Mouse (Mus musculus) forebrain, embryonic 15.5 days (tissue): ENCODE measurements at regions not wholly inside any gene's neighbourhood (a gene's known extent, or its start where the extent isn't known, plus 50 kb on each side); places are given as distances from the start of the nearest gene placed in this dataset.

ENCODE experiments used
- ATAC-seq: fragments of 200-750 bp; cut with Nextera tagmentation; replicated peaks from 2 replicates; pipeline ENCODE4 v1.8.0; 2017; ENCODE audit warnings: mild to moderate bottlenecking, moderate TSS enrichment, moderate library complexity
- H3K27ac ChIP-seq: fragments of 300-500 bp; sonication (generic); replicated peaks from 2 replicates; pipeline ENCODE4 v1.5.1; 2015; ENCODE audit warnings: mild to moderate bottlenecking, inconsistent platforms
- H3K27me3 ChIP-seq: fragments of 300-500 bp; sonication (generic); 2 replicates; pipeline ENCODE4 v1.6.1; 2015; ENCODE audit warnings: inconsistent platforms
- H3K36me3 ChIP-seq: fragments of 300-500 bp; sonication (generic); 2 replicates; pipeline ENCODE4 v1.6.1; 2015; ENCODE audit warnings: mild to moderate bottlenecking, inconsistent platforms
- H3K4me1 ChIP-seq: fragments of 300-500 bp; sonication (generic); 2 replicates; pipeline ENCODE4 v1.6.1; 2015; ENCODE audit warnings: inconsistent platforms
- H3K4me2 ChIP-seq: fragments of 300-500 bp; sonication (generic); replicated peaks from 2 replicates; pipeline ENCODE4 v1.6.1; 2015; ENCODE audit warnings: mild to moderate bottlenecking, inconsistent platforms
- H3K4me3 ChIP-seq: fragments of 300-500 bp; sonication (generic); 2 replicates; pipeline ENCODE4 v1.5.1; 2015; ENCODE audit warnings: mild to moderate bottlenecking, inconsistent platforms
- H3K9ac ChIP-seq: fragments of 300-500 bp; sonication (generic); replicated peaks from 2 replicates; pipeline ENCODE4 v1.6.1; 2015; ENCODE audit warnings: mild to moderate bottlenecking, inconsistent platforms
- H3K9me3 ChIP-seq: fragments of 300-500 bp; sonication (generic); 2 replicates; pipeline ENCODE4 v1.6.1; 2016; ENCODE audit warnings: inconsistent platforms
- WGBS: fragments of 180-500 bp; shearing (Covaris S2); methylation state at CpG from one replicate; pipeline ENCODE4 v1.1.7; 2015; ENCODE audit warnings: mixed read lengths; 5-methylcytosine and 5-hydroxymethylcytosine counted together

- Histone ChIP-seq H3K4me2 (peak overlapping the region; percentile 34), H3K27ac (no peak overlapping the region), H3K9ac (peak overlapping the region; percentile 19; the same call in 1 of the 2 replicates), H3K27me3 (peaks cover 20% of the 10 kb centered on the region), H3K4me3 (peak overlapping the region; percentile 8; the same call in 1 of the 2 replicates), H3K36me3 (no peaks in the 10 kb centered on the region), H3K4me1 (peaks cover 38% of the 10 kb centered on the region), H3K9me3 (no peaks in the 10 kb centered on the region)
- 12% methylated on average over 22 of the region's 22 CpGs for WGBS
- no peak for ATAC-seq
Measured at GRCm38 (mm10) chr8:12162921-12163705, 115.5 kb upstream of the A230072I06Rik start.

GRCm38 (mm10) chr8:12165487-12166152, 113.0 kb upstream of the A230072I06Rik start:
- H3K4me3 ChIP-seq, result peak overlapping the region; percentile 2; the same call in 1 of the 2 replicates
- peak overlapping the region; percentile 31 for H3K4me2 ChIP-seq
- no peaks in the 10 kb centered on the region for H3K36me3 ChIP-seq
- peaks cover 20% of the 10 kb centered on the region for H3K27me3 ChIP-seq
- ATAC-seq, result peak; percentile 74
- peak overlapping the region; percentile 29 for H3K9ac ChIP-seq
- no peaks in the 10 kb centered on the region for H3K9me3 ChIP-seq
- WGBS, result 4% methylated on average over 23 of the region's 23 CpGs
- peaks cover 50% of the 10 kb centered on the region for H3K4me1 ChIP-seq
- H3K27ac ChIP-seq, result peak overlapping the region; percentile 80

GRCm38 (mm10) chr8:12171788-12172187, 106.8 kb upstream of the A230072I06Rik start:
- Histone ChIP-seq H3K9ac (no peak overlapping the region), H3K4me2 (no peak overlapping the region), H3K36me3 (no peaks in the 10 kb centered on the region), H3K9me3 (no peaks in the 10 kb centered on the region), H3K4me3 (no peak overlapping the region), H3K4me1 (peaks cover 51% of the 10 kb centered on the region), H3K27me3 (peaks cover 5% of the 10 kb centered on the region; the same call in 1 of the 2 replicates), H3K27ac (0 out of 2 replicates have a peak overlapping the region, but pooled peaks have one; percentile 9)
- ATAC-seq, result no peak
- WGBS, result 57% methylated on average over 12 of the region's 12 CpGs

- WGBS, result 24% methylated on average over 13 of the region's 13 CpGs
- H3K36me3 ChIP-seq, result no peaks in the 10 kb centered on the region
- H3K4me1 ChIP-seq, result peaks cover 44% of the 10 kb centered on the region
- no peaks in the 10 kb centered on the region for H3K9me3 ChIP-seq
- H3K27ac ChIP-seq, result no peak overlapping the region
- no peak overlapping the region for H3K4me3 ChIP-seq
- ATAC-seq, result peak; percentile 17; the same call in 1 of the 2 replicates
- H3K4me2 ChIP-seq, result no peak overlapping the region
- no peak overlapping the region for H3K9ac ChIP-seq
- H3K27me3 ChIP-seq, result no peaks in the 10 kb centered on the region
Measured at GRCm38 (mm10) chr8:12175496-12175895, 103.1 kb upstream of the A230072I06Rik start.

- Histone ChIP-seq H3K36me3 (no peaks in the 10 kb centered on the region), H3K9ac (no peak overlapping the region), H3K9me3 (no peaks in the 10 kb centered on the region), H3K4me1 (peaks cover 21% of the 10 kb centered on the region), H3K27ac (no peak overlapping the region), H3K27me3 (no peaks in the 10 kb centered on the region; the same call in 1 of the 2 replicates), H3K4me2 (no peak overlapping the region), H3K4me3 (no peak overlapping the region)
- 44% methylated on average over 4 of the region's 4 CpGs for WGBS
- ATAC-seq, result no peak
Measured at GRCm38 (mm10) chr8:12184666-12185065, 94.0 kb upstream of the A230072I06Rik start.

GRCm38 (mm10) chr8:12187366-12187765, 91.3 kb upstream of the A230072I06Rik start:
- no peak overlapping the region for H3K9ac ChIP-seq
- no peaks in the 10 kb centered on the region for H3K9me3 ChIP-seq
- no peak overlapping the region for H3K27ac ChIP-seq
- no peak for ATAC-seq
- H3K4me2 ChIP-seq, result no peak overlapping the region
- 96% methylated on average over 3 of the region's 3 CpGs for WGBS
- no peak overlapping the region for H3K4me3 ChIP-seq
- H3K4me1 ChIP-seq, result peaks cover 21% of the 10 kb centered on the region
- H3K36me3 ChIP-seq, result no peaks in the 10 kb centered on the region
- no peaks in the 10 kb centered on the region; the same call in 1 of the 2 replicates for H3K27me3 ChIP-seq

- Histone ChIP-seq H3K27ac (no peak overlapping the region), H3K36me3 (no peaks in the 10 kb centered on the region), H3K4me3 (no peak overlapping the region), H3K9me3 (no peaks in the 10 kb centered on the region), H3K4me1 (peaks cover 21% of the 10 kb centered on the region), H3K27me3 (no peaks in the 10 kb centered on the region; the same call in 1 of the 2 replicates), H3K9ac (no peak overlapping the region), H3K4me2 (no peak overlapping the region)
- ATAC-seq, result no peak
- whole genome bisulfite sequencing, result 70% methylated on average over 5 of the region's 5 CpGs
Measured at GRCm38 (mm10) chr8:12188451-12188850, 90.2 kb upstream of the A230072I06Rik start.

GRCm38 (mm10) chr8:12188960-12189359, 89.7 kb upstream of the A230072I06Rik start:
- Histone ChIP-seq H3K27ac (peak overlapping the region; percentile 39; the same call in 1 of the 2 replicates), H3K36me3 (no peaks in the 10 kb centered on the region), H3K27me3 (no peaks in the 10 kb centered on the region; the same call in 1 of the 2 replicates), H3K4me2 (no peak overlapping the region), H3K4me1 (peaks cover 21% of the 10 kb centered on the region), H3K4me3 (no peak overlapping the region), H3K9me3 (no peaks in the 10 kb centered on the region), H3K9ac (no peak overlapping the region)
- peak; percentile 61; the same call in 1 of the 2 replicates for ATAC-seq
- 34% methylated on average over 4 of the region's 4 CpGs for WGBS

GRCm38 (mm10) chr8:12192006-12192405, 86.6 kb upstream of the A230072I06Rik start:
- Histone ChIP-seq H3K4me2 (no peak overlapping the region), H3K9ac (no peak overlapping the region), H3K4me3 (no peak overlapping the region), H3K27ac (no peak overlapping the region), H3K36me3 (no peaks in the 10 kb centered on the region), H3K4me1 (peaks cover 14% of the 10 kb centered on the region), H3K9me3 (no peaks in the 10 kb centered on the region), H3K27me3 (peaks cover 2% of the 10 kb centered on the region; the same call in 1 of the 2 replicates)
- 31% methylated on average over 8 of the region's 8 CpGs for WGBS
- ATAC-seq, result no peak

GRCm38 (mm10) chr8:12205909-12206308, 72.7 kb upstream of the A230072I06Rik start:
- no peaks in the 10 kb centered on the region for H3K27me3 ChIP-seq
- no peak overlapping the region for H3K27ac ChIP-seq
- H3K36me3 ChIP-seq, result no peaks in the 10 kb centered on the region
- peaks cover 18% of the 10 kb centered on the region for H3K4me1 ChIP-seq
- H3K9ac ChIP-seq, result no peak overlapping the region
- ATAC-seq, result no peak
- 57% methylated on average over 1 of the region's 1 CpGs for WGBS
- no peak overlapping the region for H3K4me2 ChIP-seq
- no peaks in the 10 kb centered on the region for H3K9me3 ChIP-seq
- H3K4me3 ChIP-seq, result no peak overlapping the region

GRCm38 (mm10) chr8:12207412-12207811, 71.2 kb upstream of the A230072I06Rik start:
- WGBS, result 41% methylated on average over 3 of the region's 3 CpGs
- Histone ChIP-seq H3K4me2 (no peak overlapping the region), H3K27ac (peak overlapping the region; percentile 31), H3K27me3 (no peaks in the 10 kb centered on the region), H3K9ac (no peak overlapping the region), H3K9me3 (no peaks in the 10 kb centered on the region), H3K4me3 (no peak overlapping the region), H3K36me3 (no peaks in the 10 kb centered on the region), H3K4me1 (peaks cover 18% of the 10 kb centered on the region)
- ATAC-seq, result peak; percentile 79

GRCm38 (mm10) chr8:12213774-12214173, 64.8 kb upstream of the A230072I06Rik start:
- H3K9ac ChIP-seq, result no peak overlapping the region
- H3K4me3 ChIP-seq, result peak overlapping the region; percentile 17; the same call in 1 of the 2 replicates
- ATAC-seq, result 0 out of 2 replicates have a peak, but pooled peaks have one; percentile 30

More at GRCm38 (mm10) chr8:12213774-12214173, 64.8 kb upstream of the A230072I06Rik start:
- Histone ChIP-seq H3K27me3 (peaks cover 28% of the 10 kb centered on the region), H3K27ac (peak overlapping the region; percentile 76), H3K9me3 (no peaks in the 10 kb centered on the region), H3K4me1 (peaks cover 26% of the 10 kb centered on the region), H3K4me2 (peak overlapping the region; percentile 38), H3K36me3 (no peaks in the 10 kb centered on the region)
- 44% methylated on average over 7 of the region's 7 CpGs for WGBS
